Mouse (Mus musculus): ENCODE measurements around the gene Hspbap1.

DNA sequence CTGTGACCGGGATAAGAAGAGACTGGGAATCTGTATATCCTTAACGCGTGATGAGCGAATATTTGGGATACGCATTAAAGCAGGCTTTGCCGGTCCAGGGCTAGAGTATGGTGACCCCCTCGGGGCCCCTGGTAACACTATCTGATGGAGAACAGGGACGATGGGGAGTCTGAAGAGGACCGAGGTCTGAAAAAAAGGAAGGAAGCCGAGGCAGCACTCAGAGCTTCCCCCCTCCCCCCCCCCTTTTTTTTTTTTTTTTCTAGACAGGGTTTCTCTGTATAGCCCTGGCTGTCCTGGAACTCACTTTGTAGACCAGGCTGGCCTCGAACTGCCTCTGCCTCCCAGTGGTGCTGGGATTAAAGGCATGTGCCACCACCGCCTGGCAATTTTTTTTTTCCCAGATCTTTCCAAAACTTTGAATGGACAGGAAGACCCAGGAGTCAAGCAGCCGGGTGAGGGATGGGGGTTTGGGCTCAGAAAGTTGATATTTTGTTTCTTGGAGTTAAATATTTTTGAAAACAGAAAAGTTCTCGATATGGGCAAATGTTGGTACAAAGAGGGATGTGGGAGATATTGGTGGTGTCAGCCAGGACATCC lies 102.3 kb downstream of the Hspbap1 start:
- TF ChIP-seq CTCF (IDR thresholded peaks at IDR 0.05; ENCODE audit: extremely low read depth, insufficient read depth, insufficient read length, insufficient replicate concordance): no peak
- no peak for TF ChIP-seq POLR2A (IDR thresholded peaks at IDR 0.05; ENCODE audit: low read depth, low read length)

Data from spleen, adult 2 months (tissue).